Mouse (Mus musculus): Measurements from ENCODE around the gene Tep1. TPM values are rescaled to one million over a fixed set of nuclear protein-coding genes. Genes with fewer than 3 reads are reported as not detected.
"Not testable (repeated sequence)": the region's sequence is repeated elsewhere in the genome, so short reads cannot be mapped to it uniquely, and the experiment has no call there.

Tep1 gene
- polyA plus RNA-seq, 1 experiment, result 5.2 TPM

DNA sequence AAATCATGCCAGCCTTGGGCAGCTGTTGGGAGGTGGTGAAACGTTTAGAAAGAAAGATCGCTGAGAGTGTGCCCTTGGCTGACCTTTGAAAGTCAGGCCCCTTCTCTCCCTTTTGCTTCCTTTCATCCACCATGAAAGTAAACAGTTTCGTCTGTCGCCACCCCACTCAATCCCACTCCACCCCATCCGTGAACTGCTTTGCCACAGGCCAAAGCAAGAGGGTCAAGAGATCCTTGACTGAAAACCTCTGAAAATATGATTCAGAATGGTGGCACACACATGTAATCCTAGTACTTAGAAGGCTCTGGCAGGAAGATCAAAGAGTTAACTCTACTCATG is 414 bp upstream of the Tep1 start:
- DNase-seq (ENCODE audit: extremely low spot score in 1 of 2, low spot score in 1 of 2), result no peak

GRCm38 (mm10) chr14:50868656-50869055 is 1.7 kb downstream of the Tep1 start:
- DNase-seq (ENCODE audit: extremely low spot score in 1 of 2, low spot score in 1 of 2), result no peak

- DNase-seq (ENCODE audit: extremely low spot score in 1 of 2, low spot score in 1 of 2), result no peak
Measured at GRCm38 (mm10) chr14:50868211-50868610, 2.1 kb downstream of the Tep1 start.

GRCm38 (mm10) chr14:50866966-50867365 is 3.4 kb downstream of the Tep1 start:
- DNase-seq (ENCODE audit: extremely low spot score in 1 of 2, low spot score in 1 of 2), result no peak

GRCm38 (mm10) chr14:50865005-50865404 is 5.4 kb downstream of the Tep1 start:
- not testable (repeated sequence) for DNase-seq (ENCODE audit: extremely low spot score in 1 of 2, low spot score in 1 of 2)

- no peak for DNase-seq (ENCODE audit: extremely low spot score in 1 of 2, low spot score in 1 of 2)
Measured at GRCm38 (mm10) chr14:50862641-50863040, 7.7 kb downstream of the Tep1 start.

- no peak for DNase-seq (ENCODE audit: extremely low spot score in 1 of 2, low spot score in 1 of 2)
Measured at GRCm38 (mm10) chr14:50855788-50856187, 14.6 kb downstream of the Tep1 start.

DNA sequence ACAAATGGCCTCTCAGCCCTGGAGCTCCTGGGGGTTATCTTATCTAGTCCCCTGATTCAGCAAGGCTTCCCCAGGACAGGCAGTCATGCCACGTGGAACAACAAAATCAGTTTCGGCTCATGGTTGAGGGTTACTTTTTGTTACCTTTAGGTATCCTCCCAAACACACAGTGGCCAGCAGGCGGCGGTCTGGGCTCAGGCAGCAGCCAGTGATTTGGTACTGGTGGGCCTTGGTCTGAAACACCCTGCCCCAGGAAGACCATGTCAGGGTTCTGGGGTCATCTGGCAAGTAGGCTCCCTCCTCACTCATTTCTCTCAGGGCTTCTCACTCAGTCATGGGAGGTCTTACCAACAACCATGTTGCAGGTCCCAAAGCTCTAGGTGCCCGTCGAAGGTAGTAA is 33.1 kb downstream of the Tep1 start:
- DNase-seq (ENCODE audit: extremely low spot score in 1 of 2, low spot score in 1 of 2), result no peak

DNA sequence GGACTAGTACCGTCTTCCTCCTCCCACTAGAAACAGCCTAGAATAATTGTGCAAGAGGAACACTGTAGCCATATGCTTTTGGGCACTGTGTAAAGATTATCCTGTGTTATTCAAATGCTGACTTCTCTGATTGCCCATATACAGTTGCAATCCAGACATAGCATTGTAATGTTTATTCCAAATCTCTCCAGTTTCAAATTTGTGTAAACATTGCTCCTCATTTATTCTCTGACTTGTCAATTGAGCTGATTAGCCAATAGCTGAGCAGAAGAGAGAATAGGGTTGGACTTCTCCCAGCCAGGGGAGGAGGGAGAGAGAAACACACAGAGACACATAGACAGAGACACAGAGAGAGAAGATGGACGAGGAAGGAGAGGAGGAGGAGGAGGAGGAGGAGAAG is 35.9 kb downstream of the Tep1 start:
- no peak for DNase-seq (ENCODE audit: extremely low spot score in 1 of 2, low spot score in 1 of 2)

- DNase-seq (ENCODE audit: extremely low spot score in 1 of 2, low spot score in 1 of 2), result no peak
Measured at GRCm38 (mm10) chr14:50833964-50834363, 36.4 kb downstream of the Tep1 start.

DNA sequence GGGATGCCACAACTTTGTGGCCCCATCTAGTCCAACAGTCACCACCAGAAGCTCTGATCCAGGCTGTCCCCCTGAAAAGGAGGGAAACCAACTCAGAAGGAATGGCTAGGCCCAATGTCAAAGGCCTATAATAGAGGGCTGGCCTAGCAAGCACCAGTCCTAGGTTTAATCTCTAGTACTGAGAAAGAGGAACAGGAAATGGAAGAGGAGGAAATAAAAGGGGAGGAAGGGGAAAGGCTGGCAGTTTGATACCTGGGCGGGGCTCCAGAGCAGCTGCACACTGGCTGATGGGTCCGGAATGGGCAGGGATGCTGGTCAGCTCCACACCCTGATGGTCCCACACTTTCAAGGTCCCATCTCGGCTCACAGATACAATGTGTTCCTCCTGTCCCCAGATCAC is 40.5 kb downstream of the Tep1 start:
- no peak for DNase-seq (ENCODE audit: extremely low spot score in 1 of 2, low spot score in 1 of 2)

- DNase-seq (ENCODE audit: extremely low spot score in 1 of 2, low spot score in 1 of 2), result peak in 1 of 2 experiments; percentile 30
Measured at GRCm38 (mm10) chr14:50826579-50826978, 43.8 kb downstream of the Tep1 start.

- DNase-seq (ENCODE audit: extremely low spot score in 1 of 2, low spot score in 1 of 2), result no peak
Measured at GRCm38 (mm10) chr14:50824219-50824618, 46.1 kb downstream of the Tep1 start.

GRCm38 (mm10) chr14:50823240-50823639 is 47.1 kb downstream of the Tep1 start:
- DNase-seq (ENCODE audit: extremely low spot score in 1 of 2, low spot score in 1 of 2), result no peak

GRCm38 (mm10) chr14:50813060-50813459 is 57.3 kb downstream of the Tep1 start:
- DNase-seq (ENCODE audit: extremely low spot score in 1 of 2, low spot score in 1 of 2), result no peak

DNA sequence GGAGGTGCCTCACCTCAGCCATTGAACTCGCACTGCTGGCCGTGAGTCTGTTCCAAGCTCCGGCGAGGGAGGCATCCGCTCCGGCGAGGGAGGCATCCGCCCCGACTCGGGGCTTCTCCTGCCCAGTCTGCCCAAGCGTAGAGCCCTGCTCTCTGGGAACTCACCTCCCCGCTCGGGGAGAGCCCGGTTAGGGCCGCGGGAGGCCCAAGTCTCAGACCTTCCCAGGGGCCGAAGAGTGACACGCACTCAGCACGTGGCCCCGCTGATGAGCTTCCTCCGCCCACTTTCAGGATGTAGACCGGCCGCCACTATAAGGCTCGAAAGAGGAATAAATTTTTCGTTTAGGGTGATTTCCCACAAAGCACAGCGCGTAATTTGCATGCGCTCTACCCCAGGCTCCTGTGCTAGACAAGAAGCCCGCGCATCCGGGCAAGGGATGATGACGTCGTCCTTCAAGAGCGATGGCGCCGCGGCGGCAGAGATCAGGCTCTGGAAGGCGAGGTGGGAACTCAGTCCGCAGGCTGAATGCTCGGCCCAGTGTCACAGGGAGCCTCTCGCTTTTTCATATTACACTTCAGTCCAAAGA is 62.8 kb downstream of the Tep1 start, which contains the start of the genes Ccnb1ip1 and Parp2:
Ccnb1ip1 (minus strand) TSS at position 246 of the 586 bp plus-strand sequence.
Parp2 (plus strand) TSS at position 355 of the 586 bp plus-strand sequence.
- DNase-seq (ENCODE audit: extremely low spot score in 1 of 2, low spot score in 1 of 2), result peak; percentile 97 to 100

DNA sequence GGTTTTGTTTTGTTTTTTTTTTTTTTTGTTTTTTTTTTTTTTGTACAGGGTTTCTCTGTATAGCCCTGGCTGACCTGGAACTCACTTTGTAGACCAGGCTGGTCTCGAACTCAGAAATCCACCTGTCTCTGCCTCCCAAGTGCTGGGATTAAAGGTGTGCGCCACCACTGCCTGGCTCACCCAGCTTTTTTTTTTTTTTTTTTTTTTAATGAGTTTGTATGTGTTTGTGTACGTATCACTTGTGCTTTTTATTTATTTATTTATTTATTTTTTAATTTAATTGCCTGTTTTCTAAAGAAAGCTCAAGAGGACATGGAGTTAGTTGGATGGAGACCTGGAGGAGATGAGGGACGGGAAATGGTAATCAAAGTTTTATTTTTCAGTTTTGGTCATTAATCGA is 63.9 kb downstream of the Tep1 start:
- DNase-seq (ENCODE audit: extremely low spot score in 1 of 2, low spot score in 1 of 2), result not testable (repeated sequence)

- DNase-seq (ENCODE audit: extremely low spot score in 1 of 2, low spot score in 1 of 2), result no peak
Measured at GRCm38 (mm10) chr14:50804683-50805082, 65.7 kb downstream of the Tep1 start.

- DNase-seq (ENCODE audit: extremely low spot score in 1 of 2, low spot score in 1 of 2), result peak in 1 of 2 experiments; percentile 30
Measured at GRCm38 (mm10) chr14:50802843-50803562, 67.4 kb downstream of the Tep1 start.

DNA sequence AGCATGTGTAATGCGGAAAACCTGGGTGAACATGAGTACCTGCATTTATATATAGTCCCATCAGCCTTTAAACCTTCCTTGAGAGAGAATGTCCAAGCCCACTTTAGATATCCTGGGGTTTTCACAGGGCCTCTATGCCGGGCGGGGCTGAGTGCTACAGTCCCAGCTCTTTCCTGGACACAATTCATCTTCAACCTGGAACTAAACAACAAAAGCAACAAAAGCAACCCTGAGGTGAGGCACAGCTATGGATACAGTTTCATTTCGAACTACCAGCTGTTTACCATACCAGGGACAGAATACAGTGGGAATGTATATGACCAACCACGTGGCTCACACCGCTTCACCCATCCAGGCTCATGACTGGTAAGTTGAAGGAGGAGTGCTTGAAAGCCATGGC is 67.9 kb downstream of the Tep1 start:
- DNase-seq (ENCODE audit: extremely low spot score in 1 of 2, low spot score in 1 of 2), result no peak

DNA sequence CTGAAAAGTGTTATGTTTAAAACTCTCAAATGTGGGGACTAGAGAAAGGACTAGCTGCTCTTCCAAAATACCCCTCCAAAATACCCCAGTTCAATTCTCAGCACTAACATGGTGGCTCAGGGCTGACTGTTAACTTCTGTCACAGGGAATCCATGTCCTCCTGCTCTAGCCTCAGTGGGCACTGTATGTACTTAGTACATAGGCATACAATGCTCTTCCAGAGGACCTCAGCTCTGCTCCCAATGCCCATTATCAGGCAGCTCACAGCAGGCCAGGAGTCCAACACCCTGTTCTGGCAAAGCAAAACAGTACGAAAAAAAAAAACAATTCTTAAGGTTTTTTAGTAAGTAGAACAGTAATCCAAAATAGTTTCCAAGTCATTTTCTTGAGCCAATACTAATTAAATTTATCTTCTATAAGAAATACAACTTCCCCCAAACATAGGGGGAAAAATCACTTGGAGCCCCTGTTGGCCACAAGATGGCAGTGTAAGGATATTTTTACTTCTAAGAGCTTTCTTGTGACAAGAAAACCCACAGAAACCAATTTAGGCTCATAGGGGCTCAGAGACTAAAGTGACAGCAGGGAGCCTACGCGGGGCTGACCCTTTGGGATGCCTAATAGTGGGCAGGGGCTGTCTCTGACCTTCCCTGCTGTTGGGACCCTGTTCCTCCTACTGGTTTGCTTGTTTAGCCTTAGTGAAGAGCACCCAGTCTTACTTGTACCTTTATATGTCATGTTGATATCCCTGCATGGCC is 70.7 kb downstream of the Tep1 start:
- DNase-seq (ENCODE audit: extremely low spot score in 1 of 2, low spot score in 1 of 2), result peak in 1 of 2 experiments; percentile 78

- DNase-seq (ENCODE audit: extremely low spot score in 1 of 2, low spot score in 1 of 2), result no peak
Measured at GRCm38 (mm10) chr14:50798512-50798911, 71.8 kb downstream of the Tep1 start.

Data from frontal cortex, adult 2 months (tissue).